In genomic region chr16:74200024-74200703, GRCm38 (mm10) we compare ENCODE assay signal across 19 mouse cellular contexts.
"Had no signal": no experiment of that assay in that cellular context is flagged by ENCODE, and none has a peak within 500 bp of the region (broad histone marks: within the 10 kb centered on the region; RNA-seq: fewer than 3 reads in every experiment).

No protein-coding gene starts in this region.

- H3K9me3 ChIP-seq: lung, embryonic 15.5 days; megakaryocyte, embryonic 14.5 days; midbrain, embryonic 13.5 days; midbrain, embryonic 15.5 days; neural tube, embryonic 12.5 days had no signal

- H3K27me3 ChIP-seq: lung, embryonic 15.5 days; megakaryocyte, embryonic 14.5 days; midbrain, embryonic 13.5 days; midbrain, embryonic 15.5 days; neural tube, embryonic 12.5 days had no signal

- H3K4me2 ChIP-seq: lung, embryonic 15.5 days; midbrain, embryonic 11.5 days; midbrain, embryonic 13.5 days; midbrain, embryonic 15.5 days; neural tube, embryonic 12.5 days had no signal

- DNase-seq: lung, adult 2 months; lung, postnatal 14 days; lung, postnatal 36 days; retina, postnatal 1 day; right cerebral cortex, adult 18-20 months; right cerebral cortex, postnatal 25 days; right cerebral cortex, postnatal 4 days; spleen, adult 18-20 months; thymus, adult 18-20 months; thymus, postnatal 14 days; thymus, postnatal 36 days had no signal

- H3K4me3 ChIP-seq: lung, embryonic 15.5 days; megakaryocyte, embryonic 14.5 days; midbrain, embryonic 13.5 days; midbrain, embryonic 15.5 days; neural tube, embryonic 12.5 days had no signal

- H3K9ac ChIP-seq: lung, embryonic 15.5 days; midbrain, embryonic 13.5 days; midbrain, embryonic 15.5 days; neural tube, embryonic 12.5 days had no signal

- ATAC-seq: lung, postnatal 0 days; midbrain, embryonic 13.5 days; midbrain, embryonic 15.5 days had no signal

- H3K4me1 ChIP-seq: lung, embryonic 15.5 days; megakaryocyte, embryonic 14.5 days; midbrain, embryonic 13.5 days; midbrain, embryonic 15.5 days; neural tube, embryonic 12.5 days had no signal

- H3K36me3 ChIP-seq: lung, embryonic 15.5 days; midbrain, embryonic 13.5 days; midbrain, embryonic 15.5 days; neural tube, embryonic 12.5 days had no signal

- H3K27ac ChIP-seq: lung, embryonic 15.5 days; macrophage; midbrain, embryonic 13.5 days; midbrain, embryonic 15.5 days; neural tube, embryonic 12.5 days had no signal
